Mouse (Mus musculus): ENCODE measurements around the gene Pus7.
A peak's percentile ranks its signal among the peaks of the same experiment; 100 is the strongest.

The Pus7 gene

DNA sequence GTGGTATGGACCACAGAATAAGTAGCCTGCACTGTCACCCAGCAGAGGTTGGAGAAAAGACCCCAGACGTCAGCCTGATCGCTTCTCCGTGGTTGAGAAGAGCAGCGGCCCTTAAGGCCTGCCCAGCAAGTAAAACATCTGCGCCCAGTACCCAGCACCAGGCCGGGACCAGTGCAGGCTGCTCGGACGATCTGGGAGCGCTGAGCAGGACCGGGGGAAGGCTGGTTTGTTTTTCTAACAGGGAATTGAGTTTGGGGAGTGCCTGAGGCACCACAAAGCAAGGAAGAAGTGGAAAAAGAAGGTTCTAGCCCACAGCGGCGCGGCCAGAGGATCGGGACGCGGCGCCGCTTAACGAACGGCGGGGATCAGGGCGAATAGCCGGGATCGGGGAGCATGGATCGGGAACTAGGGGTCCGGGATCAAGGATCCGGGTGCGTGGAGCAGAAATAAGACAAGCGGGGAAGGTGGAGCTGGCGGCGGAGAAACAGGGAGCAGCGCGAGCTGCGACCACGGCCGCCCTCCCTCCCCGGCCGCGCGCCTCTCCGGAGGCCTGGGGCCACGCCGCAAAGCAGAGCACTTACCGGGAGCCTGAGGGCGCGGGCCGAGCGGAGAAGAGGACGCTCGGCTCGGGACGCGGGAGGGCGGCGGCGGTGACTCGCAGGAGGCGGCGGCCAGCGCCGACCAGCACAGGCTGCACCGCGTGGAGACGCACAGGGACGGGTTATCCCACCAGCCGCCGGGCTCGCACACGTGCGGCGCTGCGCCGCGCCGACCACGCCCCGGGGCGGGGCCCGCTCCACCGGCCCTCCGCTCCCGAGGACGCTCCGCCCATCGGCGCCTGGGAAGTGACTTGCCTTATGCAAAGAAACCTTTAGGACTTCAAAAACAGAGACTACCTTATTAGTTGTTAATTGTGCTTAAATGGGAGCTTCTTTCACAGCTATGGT, at the start of gene Pus7:
Pus7 (minus strand) TSS at position 781 of the 947 bp plus-strand sequence.
- peak; percentile 79 for DNase-seq

- peak; percentile 52 for DNase-seq
These were observed 47.6 kb upstream of the Pus7 start for GRCm38 (mm10) chr5:23830897-23831752.

DNA sequence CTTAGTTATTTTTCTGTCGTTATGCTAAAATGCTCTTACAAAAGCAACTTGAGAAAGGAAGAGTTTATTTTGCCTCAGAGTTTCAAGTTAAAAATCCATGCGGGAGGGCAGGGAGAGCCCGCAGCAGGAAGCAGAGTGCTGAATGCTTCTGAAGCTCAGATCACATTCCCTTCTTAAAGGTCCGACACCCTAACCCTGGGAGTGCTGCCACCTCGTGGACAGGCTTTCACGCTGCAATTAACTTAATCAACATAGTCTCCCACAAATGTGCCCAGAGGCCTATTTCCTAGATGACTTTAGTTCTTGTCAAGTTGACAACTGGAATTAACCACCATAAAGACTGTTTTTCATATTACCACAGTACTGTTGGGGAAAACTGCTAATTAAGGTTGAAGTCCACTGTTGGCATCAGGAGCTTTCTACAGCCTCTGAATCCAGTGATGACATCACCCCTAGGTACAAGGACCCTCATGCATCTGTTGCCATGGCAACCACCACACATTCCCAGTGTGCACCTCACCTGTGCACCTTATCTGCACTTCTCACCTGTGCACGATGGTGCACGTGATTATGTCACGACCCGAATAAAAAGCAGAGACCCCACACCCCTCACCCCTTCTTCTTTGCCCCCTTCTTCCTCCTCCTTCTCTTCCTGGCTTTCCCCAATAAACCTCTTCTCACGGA, 43.0 kb upstream of the Pus7 start:
- DNase-seq: peak; percentile 31

GRCm38 (mm10) chr5:23824171-23824733, 40.7 kb upstream of the Pus7 start:
- DNase-seq: no peak

GRCm38 (mm10) chr5:23822306-23822705, 38.8 kb upstream of the Pus7 start:
- DNase-seq: no peak

GRCm38 (mm10) chr5:23816681-23817080, 33.2 kb upstream of the Pus7 start:
- DNase-seq: no peak

GRCm38 (mm10) chr5:23814841-23815240, 31.3 kb upstream of the Pus7 start:
- DNase-seq: no peak

GRCm38 (mm10) chr5:23792726-23793125, 9.2 kb upstream of the Pus7 start:
- no peak for DNase-seq

GRCm38 (mm10) chr5:23789078-23789612, 5.6 kb upstream of the Pus7 start:
- no peak for DNase-seq

DNA sequence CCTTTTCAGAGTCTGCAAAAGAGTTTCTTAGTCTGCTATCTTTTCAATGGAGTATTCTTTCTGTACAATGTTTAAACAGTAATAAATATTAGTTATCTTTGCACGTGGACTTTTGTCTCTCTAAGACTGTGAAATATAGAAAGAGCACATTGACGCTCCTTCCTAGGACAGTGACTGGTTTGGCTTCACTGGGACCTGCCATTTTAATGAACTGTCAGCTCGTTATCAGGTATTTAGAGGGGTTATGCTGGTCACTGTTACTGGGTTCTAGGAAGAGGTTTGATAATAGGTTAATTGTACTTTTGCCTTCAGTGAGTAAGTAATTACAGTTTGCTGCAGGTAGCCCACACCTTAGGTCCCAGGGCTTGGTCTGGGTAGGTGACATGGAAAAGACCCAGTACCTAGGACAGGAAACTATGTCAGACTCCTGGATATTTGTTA, 4.9 kb upstream of the Pus7 start:
- DNase-seq: no peak

DNA sequence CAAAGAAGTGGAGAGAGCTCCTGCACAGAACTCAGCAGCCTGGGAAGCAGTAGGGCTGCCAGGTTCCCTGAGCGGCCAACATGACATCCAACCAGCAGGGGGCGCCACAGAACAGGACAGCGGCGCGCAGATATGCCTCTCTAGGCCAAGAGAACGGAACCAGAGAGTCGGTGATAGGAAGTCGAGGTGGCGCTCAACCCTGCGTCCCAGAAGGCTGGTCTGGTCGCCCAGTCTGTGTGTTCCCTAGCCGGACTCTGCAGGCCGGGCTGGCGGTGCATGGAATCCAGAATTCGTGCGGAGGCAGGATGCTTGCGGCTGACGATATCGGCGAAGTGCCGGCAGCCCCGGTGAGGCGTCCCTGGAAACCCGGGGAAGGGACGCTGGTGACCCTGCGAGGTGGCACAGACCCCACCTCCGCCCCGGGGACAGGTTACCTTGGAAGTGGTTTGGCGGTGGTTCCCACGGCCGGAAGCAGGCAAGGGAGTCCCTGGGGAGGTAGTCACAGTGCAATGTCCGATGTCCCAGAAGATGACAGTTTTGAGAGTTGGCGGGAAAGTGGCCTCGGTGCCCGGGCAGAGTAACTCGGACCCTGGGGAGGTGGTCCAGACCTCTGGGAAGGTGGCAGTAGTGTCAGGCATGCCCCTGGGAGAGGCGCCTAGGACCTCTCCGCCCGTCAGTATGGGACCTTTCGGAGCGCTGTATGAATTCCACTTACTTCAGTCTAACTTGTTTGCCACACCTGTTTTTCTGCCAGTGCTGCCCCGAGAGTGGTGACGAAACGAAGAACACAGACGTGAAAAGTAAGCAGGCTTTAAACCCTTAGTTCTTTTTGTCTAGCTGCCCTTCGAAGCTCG, 4.3 kb upstream of the Pus7 start, which contains the start of gene Rint1:
Rint1 (plus strand) TSS at position 176 of the 854 bp plus-strand sequence.
- DNase-seq: peak; percentile 99

DNA sequence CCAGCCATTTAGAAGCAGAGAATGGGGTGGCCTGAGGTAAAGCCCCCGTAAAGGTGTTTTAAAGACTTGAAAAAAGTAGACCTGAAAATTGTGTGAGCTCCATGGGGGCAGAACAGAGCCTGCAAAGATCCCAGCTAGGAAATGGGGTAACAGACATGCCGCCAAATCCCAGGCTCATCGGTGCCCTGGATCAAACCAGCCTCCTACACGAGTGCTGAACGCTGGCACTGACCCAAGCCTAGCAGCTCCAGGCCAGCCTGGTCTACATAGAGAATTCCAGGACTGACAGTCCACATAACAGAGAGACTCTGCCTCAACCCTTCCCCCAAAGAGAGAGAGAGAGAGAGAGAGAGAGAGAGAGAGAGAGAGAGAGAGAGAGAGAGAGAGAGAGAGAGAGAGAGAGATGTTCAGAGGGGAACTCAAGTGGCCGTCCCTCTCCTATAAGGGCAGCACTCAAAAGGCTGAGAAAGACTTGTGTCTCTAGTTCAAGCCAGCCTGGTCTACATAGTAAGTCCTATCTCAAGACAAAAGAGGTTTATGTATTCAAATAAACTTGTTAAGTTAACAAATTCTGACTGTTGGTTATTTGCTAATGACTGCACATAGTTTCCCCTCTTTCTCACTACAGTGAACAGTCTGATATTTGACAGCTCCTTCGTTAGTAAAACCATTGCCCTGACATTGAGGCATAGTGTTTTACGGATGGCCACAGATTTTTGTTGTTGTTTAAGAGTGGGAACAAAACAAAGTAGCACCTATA, 1.3 kb downstream of the Pus7 start:
- DNase-seq: no peak

DNA sequence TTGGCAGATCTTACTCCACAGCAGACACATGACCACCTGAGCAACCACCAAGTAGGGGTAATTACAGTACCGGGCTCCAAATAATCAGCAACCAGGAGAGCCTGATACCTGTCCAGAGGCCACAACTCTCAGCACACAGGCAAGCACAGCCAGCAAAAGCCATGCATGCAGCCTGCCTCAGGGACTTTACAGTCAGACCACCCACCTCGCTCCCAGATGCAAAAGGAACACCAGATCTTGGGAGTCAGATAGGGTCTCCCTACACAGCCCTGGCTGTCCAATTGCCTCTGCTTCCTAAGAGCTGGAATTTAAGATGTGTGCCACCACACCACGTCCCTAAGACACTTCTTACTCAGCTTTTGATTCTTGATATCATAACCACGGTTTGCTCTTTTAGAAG, 2.3 kb downstream of the Pus7 start:
- DNase-seq: no peak

DNA sequence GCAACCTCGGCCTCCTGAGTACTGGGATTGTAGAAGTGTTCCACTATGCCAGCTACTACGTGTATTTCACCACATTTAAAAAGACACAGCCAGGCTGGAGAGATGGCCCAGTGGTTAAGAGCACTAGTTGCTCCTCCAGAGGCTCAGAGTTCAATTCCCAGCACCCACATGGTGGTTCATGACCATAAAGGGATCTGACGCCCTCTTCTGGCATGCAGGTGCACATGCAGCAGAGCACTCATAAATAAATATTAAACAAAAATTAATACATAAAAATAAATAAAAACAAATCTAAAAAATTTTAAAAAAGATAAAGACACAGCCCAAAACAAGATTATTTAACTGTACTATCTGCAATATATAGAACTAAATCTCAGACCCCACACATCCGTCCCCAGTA, 3.0 kb downstream of the Pus7 start:
- DNase-seq: no peak

- DNase-seq: no peak
These were observed 9.3 kb downstream of the Pus7 start for GRCm38 (mm10) chr5:23774186-23774585.

DNA sequence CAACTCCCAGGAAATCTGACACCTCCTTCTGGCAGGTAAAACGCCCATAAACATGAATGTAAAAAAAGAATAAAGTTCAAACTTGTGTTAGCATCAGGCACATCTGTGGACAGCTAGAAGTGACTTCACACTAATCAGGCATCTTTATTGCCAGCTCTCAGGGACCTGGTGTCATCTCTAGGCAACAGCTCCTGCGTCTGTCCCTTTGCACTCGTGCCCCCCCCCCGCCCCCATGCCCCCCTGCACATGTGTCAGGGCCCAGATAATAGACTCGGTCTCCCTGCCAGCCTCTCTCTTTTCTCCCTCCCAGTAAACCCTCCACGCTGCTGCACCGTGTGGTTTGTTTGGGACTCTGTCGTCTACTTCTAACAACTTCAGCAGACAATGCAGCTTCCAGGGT, 12.4 kb downstream of the Pus7 start:
- DNase-seq: no peak

DNA sequence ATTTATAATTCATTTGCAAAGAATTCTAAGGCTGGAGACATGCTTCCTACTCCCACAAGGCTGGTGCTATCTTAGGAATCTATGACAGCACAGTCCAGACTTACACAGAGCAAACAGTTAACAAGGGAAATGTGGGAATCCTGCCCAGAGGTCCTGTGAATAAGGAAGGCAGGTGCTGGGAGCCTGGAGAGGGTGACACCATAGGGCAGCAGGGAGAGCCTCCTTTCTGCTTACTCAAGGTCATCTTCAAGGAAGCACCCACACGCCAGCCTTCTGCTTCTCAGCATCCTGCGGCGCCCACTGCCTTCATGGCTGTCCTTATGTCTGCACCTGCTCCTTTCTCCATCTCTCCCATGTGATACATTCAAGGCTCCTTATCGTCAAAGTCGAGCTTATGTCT, 19.0 kb downstream of the Pus7 start:
- peak; percentile 35 for DNase-seq

DNA sequence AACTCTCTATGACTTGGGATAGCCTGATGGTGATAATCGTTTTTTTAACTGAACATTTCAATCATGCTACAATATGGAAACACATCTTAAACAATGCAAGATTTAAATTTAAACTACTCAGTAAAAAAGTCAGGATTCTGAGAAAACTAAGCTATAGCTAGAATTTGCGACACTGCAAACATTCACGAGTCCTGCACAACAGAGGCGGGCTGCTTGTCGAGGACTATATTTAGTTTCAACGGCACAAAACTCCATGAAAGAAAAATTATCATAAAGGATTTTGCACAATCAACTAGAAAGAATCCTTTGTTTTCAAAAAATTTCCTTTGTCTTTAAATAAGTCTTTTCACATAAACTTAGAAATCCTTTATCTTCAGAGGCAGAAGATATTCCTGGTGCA, 21.0 kb downstream of the Pus7 start:
- DNase-seq: no peak

- peak; percentile 40 for DNase-seq
These were observed 24.9 kb downstream of the Pus7 start for GRCm38 (mm10) chr5:23758633-23759032.

GRCm38 (mm10) chr5:23756368-23756767, 27.1 kb downstream of the Pus7 start:
- DNase-seq: no peak

GRCm38 (mm10) chr5:23755591-23755990, 27.9 kb downstream of the Pus7 start:
- no peak for DNase-seq
